Mouse (Mus musculus) heart, adult 2 months (tissue): ENCODE results near the gene Vstm4.

Experiments
- CTCF ChIP-seq: fragments of 200-600 bp; IDR thresholded peaks from 2 replicates; pipeline ENCODE4 v1.8.1; 2022; ENCODE audit warnings: antibody characterized with exemption, mild to moderate bottlenecking, moderate library complexity
- EP300 ChIP-seq: fragments of 200-500 bp; IDR thresholded peaks from 2 replicates; pipeline ENCODE4 v1.6.1; 2011; ENCODE audit warnings: low read depth, low read length, control low read depth; ENCODE audit not compliant: insufficient read depth
- POLR2A ChIP-seq: fragments of 200-500 bp; IDR thresholded peaks from 2 replicates; pipeline ENCODE4 v1.6.1; 2011; ENCODE audit warnings: mild to moderate bottlenecking, low read depth, low read length, control low read depth; ENCODE audit not compliant: insufficient read depth

GRCm38 (mm10) chr14:32822812-32823211 is 33.7 kb upstream of the Vstm4 start:
- TF ChIP-seq CTCF: no peak
- no peak for TF ChIP-seq POLR2A
- TF ChIP-seq EP300: no peak
